Mouse (Mus musculus): ENCODE measurements around the gene Zfp219. TPM values are rescaled to one million over a fixed set of nuclear protein-coding genes. Genes with fewer than 3 reads are reported as not detected.

Zfp219 gene
- polyA plus RNA-seq, 1 experiment from 2014 or later, result 58.6 TPM

Other genes with a start within 250 kb of the Zfp219 start
- gene Ang4, start 247.1 kb downstream of the Zfp219 start, polyA plus RNA-seq (2015; fragmentation: Nextera tagmentation; extraction: Ambion mirVana), result not detected in 2 replicates
- gene AY358078, start 220.7 kb downstream of the Zfp219 start, polyA plus RNA-seq (2015; fragmentation: Nextera tagmentation; extraction: Ambion mirVana), result not detected in 2 replicates
- gene Ear6, start 167.0 kb downstream of the Zfp219 start, polyA plus RNA-seq (2015; fragmentation: Nextera tagmentation; extraction: Ambion mirVana), result not detected in 2 replicates
- 60.5 and 76.5 TPM in 2 replicates for gene Mettl17, start 135.9 kb downstream of the Zfp219 start, polyA plus RNA-seq (2015; fragmentation: Nextera tagmentation; extraction: Ambion mirVana)
- gene Slc39a2, start 127.8 kb downstream of the Zfp219 start, polyA plus RNA-seq (2015; fragmentation: Nextera tagmentation; extraction: Ambion mirVana), result 1.3 and 1.5 TPM in 2 replicates
- gene Ndrg2, start 106.6 kb downstream of the Zfp219 start, polyA plus RNA-seq (2015; fragmentation: Nextera tagmentation; extraction: Ambion mirVana), result 98.2 and 99.0 TPM in 2 replicates
- gene Tppp2, start 102.3 kb downstream of the Zfp219 start, polyA plus RNA-seq (2015; fragmentation: Nextera tagmentation; extraction: Ambion mirVana), result not detected in 2 replicates
- gene Rnase13, start 98.0 kb downstream of the Zfp219 start, polyA plus RNA-seq (2015; fragmentation: Nextera tagmentation; extraction: Ambion mirVana), result not detected in 2 replicates
- gene Arhgef40, start 36.0 kb downstream of the Zfp219 start, polyA plus RNA-seq (2015; fragmentation: Nextera tagmentation; extraction: Ambion mirVana), result 75.9 and 84.7 TPM in 2 replicates
- 0.63 and 0.96 TPM in 2 replicates for gene Tmem253, start 5.1 kb downstream of the Zfp219 start, polyA plus RNA-seq (2015; fragmentation: Nextera tagmentation; extraction: Ambion mirVana)
- not detected in 2 replicates for gene Olfr221, start 21.7 kb upstream of the Zfp219 start, polyA plus RNA-seq (2015; fragmentation: Nextera tagmentation; extraction: Ambion mirVana)
- gene Hnrnpc, start 83.3 kb upstream of the Zfp219 start, polyA plus RNA-seq (2015; fragmentation: Nextera tagmentation; extraction: Ambion mirVana), result 830 and 894 TPM in 2 replicates
- gene Rpgrip1, start 90.0 kb upstream of the Zfp219 start, polyA plus RNA-seq (2015; fragmentation: Nextera tagmentation; extraction: Ambion mirVana), result 82.5 and 91.0 TPM in 2 replicates
- 83.8 and 86.1 TPM in 2 replicates for gene Supt16, start 176.7 kb upstream of the Zfp219 start, polyA plus RNA-seq (2015; fragmentation: Nextera tagmentation; extraction: Ambion mirVana)
- 44.5 and 48.6 TPM in 2 replicates for gene Chd8, start 237.0 kb upstream of the Zfp219 start, polyA plus RNA-seq (2015; fragmentation: Nextera tagmentation; extraction: Ambion mirVana)